In genomic region chr13:52552822-52553477, GRCm38 (mm10) we compare ENCODE assay signal across 1 mouse cellular context.
TF ChIP-seq lines count a peak whose summit lies in the region.

No protein-coding gene starts in this region.

TF ChIP-seq in MEL, 35 proteins besides CTCF, POLR2A, EP300 and RAD21 (continued from another document):
- TF ChIP-seq JUND (IDR thresholded peaks at IDR 0.05; ENCODE audit: low read depth, low read length) (no peak), GABPA (IDR thresholded peaks at IDR 0.05; ENCODE audit: low read depth, low read length) (no peak), RCOR1 (IDR thresholded peaks at IDR 0.05; ENCODE audit: low read depth, low read length) (peak; percentile 77), MEF2A (IDR thresholded peaks at IDR 0.05; ENCODE audit: extremely low read depth, insufficient replicate concordance, low read depth, low read length, poor library complexity, severe bottlenecking) (no peak), MAX (IDR thresholded peaks at IDR 0.05; ENCODE audit: low read length) (peak; percentile 52), USF1 (IDR thresholded peaks at IDR 0.05; ENCODE audit: low read depth, low read length) (peak; percentile 6; the same call in 1 of the 2 replicates), TAL1 (IDR thresholded peaks at IDR 0.05; ENCODE audit: low read length) (peak; percentile 70), GATA1 (IDR thresholded peaks at IDR 0.05; ENCODE audit: low read depth, low read length) (peak; percentile 90), ETS1 (IDR thresholded peaks at IDR 0.05; ENCODE audit: low read depth, low read length) (peak; percentile 66; the same call in 1 of the 2 replicates), MYC (IDR thresholded peaks at IDR 0.05; ENCODE audit: low read depth, low read length) (peak; percentile 84)
